Mouse (Mus musculus): Measurements from ENCODE around the gene Fam198b.

Gene Fam198b

GRCm38 (mm10) chr3:79983961-79984419, 99.7 kb downstream of the Fam198b start:
- no peak for DNase-seq (ENCODE audit: low read depth, low spot score)

- no peak for DNase-seq (ENCODE audit: low read depth, low spot score)
Observed at GRCm38 (mm10) chr3:79984542-79984941, 100.2 kb downstream of the Fam198b start.

- DNase-seq (ENCODE audit: low read depth, low spot score) = no peak
Observed at GRCm38 (mm10) chr3:79989250-79989649, 104.9 kb downstream of the Fam198b start.

DNA sequence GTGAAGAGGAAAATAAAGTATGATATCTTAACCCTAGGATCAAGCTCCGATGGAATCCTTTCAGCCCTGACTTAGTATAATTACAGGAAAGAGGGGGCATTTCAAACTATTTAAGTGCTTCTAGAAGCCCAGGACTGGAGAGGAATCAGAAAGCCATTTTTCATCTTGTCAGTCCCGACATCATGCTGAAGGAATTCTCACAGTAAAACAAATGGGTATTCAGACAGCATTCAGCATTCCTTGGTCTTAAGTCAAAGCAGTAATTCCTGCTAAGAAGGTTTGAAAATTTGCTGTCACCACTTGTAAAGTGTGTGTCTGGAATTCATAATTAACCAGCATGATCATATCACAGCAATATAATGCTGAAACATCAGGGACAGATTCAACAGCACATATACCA, 105.6 kb downstream of the Fam198b start:
- DNase-seq (ENCODE audit: low read depth, low spot score) = no peak

GRCm38 (mm10) chr3:79990480-79990879, 106.1 kb downstream of the Fam198b start:
- no peak for DNase-seq (ENCODE audit: low read depth, low spot score)

- no peak for DNase-seq (ENCODE audit: low read depth, low spot score)
Observed at GRCm38 (mm10) chr3:79994029-79994539, 109.8 kb downstream of the Fam198b start.

- DNase-seq (ENCODE audit: low read depth, low spot score) = no peak
Observed at GRCm38 (mm10) chr3:79995726-79996125, 111.4 kb downstream of the Fam198b start.

Data from WW6 (cell line).